Mouse (Mus musculus) MEL (cell line): ENCODE results near the gene Ndufaf2. TPM values are rescaled to one million over a fixed set of nuclear protein-coding genes. Genes with fewer than 3 reads are reported as not detected.

Experiments used
- DNase-seq: peaks from one replicate; pipeline ENCODE4 v3.0.0; 2011; ENCODE audit warnings: low read depth, low spot score
- H3K27ac ChIP-seq: 2 replicates; pipeline ENCODE4 v1.5.1; 2012; ENCODE audit warnings: low read depth, mild to moderate bottlenecking, control low read depth, low read length, moderate library complexity; ENCODE audit not compliant: control insufficient read depth
- H3K27me3 ChIP-seq, 2 experiments: fragments of 150-350 bp in 1 of 2; sonication (generic) in 1 of 2; 2 replicates each; pipeline ENCODE4 v1.6.1; 2012; ENCODE audit warnings: low read length in 2 of 2, mild to moderate bottlenecking in 2 of 2, improper control_type of control experiment in 1 of 2, moderate library complexity in 1 of 2; ENCODE audit not compliant: insufficient read depth in 2 of 2, control insufficient read depth in 1 of 2
- H3K36me3 ChIP-seq, 2 experiments: 2 replicates each; pipeline ENCODE4 v1.6.1; 2012 to 2014; ENCODE audit warnings: low read length in 2 of 2, improper control_type of control experiment in 1 of 2, inconsistent platforms in 1 of 2, mild to moderate bottlenecking in 1 of 2; ENCODE audit not compliant: insufficient read depth in 2 of 2, control insufficient read depth in 1 of 2
- H3K4me1 ChIP-seq, 2 experiments: fragments of 150-350 bp in 1 of 2; sonication (generic) in 1 of 2; 2 replicates each; pipeline ENCODE4 v1.6.1; 2012; ENCODE audit warnings: low read length in 2 of 2, improper control_type of control experiment in 1 of 2, mild to moderate bottlenecking in 1 of 2; ENCODE audit not compliant: insufficient read depth in 2 of 2, control insufficient read depth in 1 of 2
- H3K4me3 ChIP-seq, 2 experiments: fragments of 150-350 bp in 1 of 2; sonication (generic) in 1 of 2; 2 replicates each; pipeline ENCODE4 v1.5.1; 2012; ENCODE audit warnings: low read depth in 2 of 2, low read length in 2 of 2, mild to moderate bottlenecking in 2 of 2, moderate library complexity in 2 of 2, control low read depth in 1 of 2, improper control_type of control experiment in 1 of 2; ENCODE audit not compliant: control insufficient read depth in 1 of 2, insufficient read depth in 1 of 2
- H3K79me2 ChIP-seq: 2 replicates; pipeline ENCODE4 v1.6.1; 2012; ENCODE audit warnings: mild to moderate bottlenecking, low read length, moderate library complexity; ENCODE audit not compliant: control insufficient read depth, poor library complexity, insufficient read depth
- H3K9ac ChIP-seq: 2 replicates; pipeline ENCODE4 v1.6.1; 2012; ENCODE audit warnings: low read depth, mild to moderate bottlenecking, control low read depth, low read length, moderate library complexity; ENCODE audit not compliant: control insufficient read depth, poor library complexity, severe bottlenecking
- H3K9me3 ChIP-seq: fragments of 150-350 bp; sonication (generic); replicated peaks from 2 replicates; pipeline ENCODE4 v1.6.1; 2012; ENCODE audit warnings: mild to moderate bottlenecking, low read length, improper control_type of control experiment, moderate library complexity; ENCODE audit not compliant: insufficient read depth
- CTCF ChIP-seq, 3 experiments: IDR thresholded peaks in 2 of 3; conservative IDR thresholded peaks in 1 of 3; 2 replicates each; pipeline ENCODE4 v1.5.1; 2011 to 2012; ENCODE audit warnings: low read length in 3 of 3, low read depth in 2 of 3, mild to moderate bottlenecking in 2 of 3, improper control_type of control experiment in 1 of 3, inconsistent platforms in 1 of 3, mixed read lengths in 1 of 3, moderate library complexity in 1 of 3; ENCODE audit not compliant: control insufficient read depth in 1 of 3, insufficient read depth in 1 of 3, poor library complexity in 1 of 3, severe bottlenecking in 1 of 3
- E2F4 ChIP-seq: IDR thresholded peaks from 2 replicates; pipeline ENCODE4 v1.6.1; 2011; ENCODE audit warnings: low read depth, low read length, improper control_type of control experiment, borderline replicate concordance
- ETS1 ChIP-seq: IDR thresholded peaks from 2 replicates; pipeline ENCODE4 v1.6.1; 2012; ENCODE audit warnings: low read depth, mild to moderate bottlenecking, inconsistent platforms, low read length, improper control_type of control experiment, moderate library complexity
- MEF2A ChIP-seq: IDR thresholded peaks from 2 replicates; pipeline ENCODE4 v1.6.1; 2014; ENCODE audit warnings: low read depth, mild to moderate bottlenecking, inconsistent platforms, low read length, improper control_type of control experiment; ENCODE audit not compliant: poor library complexity, insufficient replicate concordance, severe bottlenecking; ENCODE audit errors: extremely low read depth
- MXI1 ChIP-seq: IDR thresholded peaks from 2 replicates; pipeline ENCODE4 v1.6.1; 2011; ENCODE audit warnings: mild to moderate bottlenecking, low read depth, low read length, improper control_type of control experiment
- RCOR1 ChIP-seq: IDR thresholded peaks from 2 replicates; pipeline ENCODE4 v1.6.1; 2012; ENCODE audit warnings: low read depth, mild to moderate bottlenecking, inconsistent platforms, low read length, improper control_type of control experiment
- SIN3A ChIP-seq: IDR thresholded peaks from 2 replicates; pipeline ENCODE4 v1.6.1; 2012; ENCODE audit warnings: low read length, improper control_type of control experiment, inconsistent platforms
- TAL1 ChIP-seq: IDR thresholded peaks from 2 replicates; pipeline ENCODE4 v1.6.1; 2012; ENCODE audit warnings: mild to moderate bottlenecking, inconsistent platforms, low read length, moderate library complexity, mixed read lengths
- TCF12 ChIP-seq: IDR thresholded peaks from 2 replicates; pipeline ENCODE4 v1.6.1; 2014; ENCODE audit warnings: low read depth, mild to moderate bottlenecking, inconsistent platforms, low read length, improper control_type of control experiment, moderate library complexity
- ZMIZ1 ChIP-seq: IDR thresholded peaks from 2 replicates; pipeline ENCODE4 v1.6.1; 2012; ENCODE audit warnings: low read depth, mild to moderate bottlenecking, inconsistent platforms, low read length, improper control_type of control experiment, moderate library complexity
- ZNF384 ChIP-seq: IDR thresholded peaks from 2 replicates; pipeline ENCODE4 v1.6.1; 2012; ENCODE audit warnings: low read depth, mild to moderate bottlenecking, inconsistent platforms, low read length, improper control_type of control experiment
- polyA plus RNA-seq, 2 experiments: library from polyadenylated mRNA; stranded (reverse) in 1 of 2; unstranded in 1 of 2; fragments of >175 nt in 1 of 2; fragments of >200 nt in 1 of 2; gene quantifications; 2 replicates each; pipeline versions ENCODE4 v1.2.1 to v1.2.4; 2012; ENCODE audit warnings: low replicate concordance in 2 of 2, low read depth in 1 of 2; ENCODE audit not compliant: insufficient read length in 2 of 2, insufficient read depth in 1 of 2, missing spikeins in 1 of 2
- total RNA-seq: library from RNA; depleted of rRNA; stranded (reverse); fragments of 300-350 nt; gene quantifications from 2 replicates; pipeline ENCODE4 v1.2.3, GENCODE M21; 2012

Gene Ndufaf2
- total and polyA plus RNA-seq, 3 experiments: 50.9 to 76.0 TPM; not detected in 1

GRCm38 (mm10) chr13:107956246-107956645, 202.2 kb downstream of the Ndufaf2 start:
- Histone ChIP-seq H3K79me2 (no peaks in the 10 kb centered on the region), H3K9ac (no peak overlapping the region), H3K27me3 (peaks cover 0 to 6% of the 10 kb centered on the region in 2 experiments), H3K9me3 (no peaks in the 10 kb centered on the region), H3K4me1 (peaks cover 0 to 6% of the 10 kb centered on the region in 2 experiments; a peak in 2 of 4 replicates), H3K27ac (no peak overlapping the region), H3K36me3 (no peaks in the 10 kb centered on the region), H3K4me3 (peak overlapping the region in 1 of 2 experiments; percentile 40; a peak in 2 of 4 replicates)
- no peak for TF ChIP-seq RCOR1
- no peak for TF ChIP-seq E2F4
- TF ChIP-seq TAL1: no peak
- no peak for TF ChIP-seq ZNF384
- DNase-seq: no peak

DNA sequence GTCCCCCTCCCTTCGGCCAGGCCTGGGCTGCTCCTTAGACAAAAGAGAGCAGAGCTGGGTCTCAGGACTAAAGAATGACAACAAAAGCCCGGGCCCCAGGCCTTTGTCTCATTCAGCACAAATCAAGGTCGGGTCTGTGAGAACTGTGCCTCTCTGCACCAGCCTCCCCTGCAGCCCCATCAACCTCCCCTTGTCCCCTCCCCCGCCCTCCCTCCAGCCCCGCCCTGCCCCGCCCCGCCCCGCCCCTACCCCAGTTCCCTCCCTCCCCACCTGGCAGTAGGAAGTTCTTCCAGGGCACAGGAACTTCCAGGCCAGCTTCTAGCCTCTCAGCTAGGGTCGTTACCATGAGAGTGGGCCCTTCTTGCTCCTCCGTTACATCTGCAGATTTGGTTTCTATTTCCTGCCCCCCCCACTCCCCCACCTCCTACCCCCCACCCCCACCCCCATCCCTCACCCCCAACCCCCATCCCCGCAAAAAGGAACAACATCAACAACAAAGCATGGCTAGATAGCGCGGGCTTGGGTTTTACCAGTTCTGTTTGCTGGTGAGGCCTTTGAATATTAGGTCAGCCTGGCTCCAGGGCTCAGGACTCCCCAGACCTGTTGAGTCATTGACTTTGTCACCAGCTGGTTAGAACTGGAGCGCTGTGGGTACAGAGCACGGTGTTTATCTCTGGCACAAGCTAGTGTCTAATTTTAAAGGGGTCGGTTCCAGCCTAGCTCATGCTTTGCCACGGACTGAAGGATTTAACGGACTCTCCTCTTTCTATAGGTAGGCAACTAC, 202.9 kb downstream of the Ndufaf2 start:
- Histone ChIP-seq H3K4me3 (peak overlapping the region; percentile 45 to 58), H3K9me3 (no peaks in the 10 kb centered on the region), H3K27me3 (peaks cover 0 to 6% of the 10 kb centered on the region in 2 experiments), H3K27ac (no peak overlapping the region; the same call in 1 of the 2 replicates), H3K36me3 (no peaks in the 10 kb centered on the region), H3K79me2 (no peaks in the 10 kb centered on the region), H3K4me1 (peaks cover 0 to 6% of the 10 kb centered on the region in 2 experiments; a peak in 2 of 4 replicates), H3K9ac (peak overlapping the region; percentile 62)
- peak; percentile 73 for DNase-seq
- TF ChIP-seq CTCF (IDR thresholded peaks at IDR 0.05 in 2 of 3, conservative IDR thresholded peaks at IDR 0.05 in 1 of 3; ENCODE audit: control insufficient read depth in 1 of 3, insufficient read depth in 1 of 3, low read depth in 2 of 3, low read length in 3 of 3, poor library complexity in 1 of 3, severe bottlenecking in 1 of 3) (no peak), SIN3A (peak; percentile 66), MXI1 (peak; percentile 19; the same call in 1 of the 2 replicates), ZMIZ1 (no peak), TCF12 (no peak), TAL1 (no peak), ETS1 (peak; percentile 66), MEF2A (no peak)
